Mouse (Mus musculus): ENCODE data around the gene Tma7. TPM values are rescaled to one million over a fixed set of nuclear protein-coding genes. Genes with fewer than 3 reads are reported as not detected.

The Tma7 gene
- polyA plus RNA-seq, 1 experiment from 2014 or later = 480 TPM

- Histone ChIP-seq H3K4me1 (replicated peaks) (peaks cover 39% of the 10 kb centered on the region), H3K9ac (no peak overlapping the region), H3K9me3 (replicated peaks) (no peaks in the 10 kb centered on the region), H3K27ac (no peak overlapping the region), H3K27me3 (no peaks in the 10 kb centered on the region), H3K4me3 (replicated peaks) (no peak overlapping the region), H3K4me2 (no peak overlapping the region), H3K36me3 (peaks cover 17% of the 10 kb centered on the region)
- 85% methylated on average over 9 of the region's 9 CpGs for WGBS (ENCODE audit: insufficient replicate concordance)
- ATAC-seq (ENCODE audit: low read depth) (no peak), DNase-seq (no peak)
Measured at GRCm38 (mm10) chr9:109052490-109053260, 29.7 kb downstream of the Tma7 start.

GRCm38 (mm10) chr9:109051651-109052489 lies 30.5 kb downstream of the Tma7 start:
- Histone ChIP-seq H3K27me3 (no peaks in the 10 kb centered on the region), H3K4me1 (replicated peaks) (peaks cover 37% of the 10 kb centered on the region), H3K27ac (no peak overlapping the region), H3K4me3 (replicated peaks) (no peak overlapping the region), H3K9ac (no peak overlapping the region), H3K4me2 (no peak overlapping the region), H3K36me3 (peaks cover 8% of the 10 kb centered on the region), H3K9me3 (replicated peaks) (no peaks in the 10 kb centered on the region)
- WGBS (ENCODE audit: insufficient replicate concordance) = 72% methylated on average over 10 of the region's 10 CpGs
- ATAC-seq (ENCODE audit: low read depth) = no peak
- DNase-seq = no peak

- Histone ChIP-seq H3K27me3 (no peaks in the 10 kb centered on the region), H3K9me3 (replicated peaks) (no peaks in the 10 kb centered on the region), H3K4me3 (replicated peaks) (no peak overlapping the region), H3K9ac (no peak overlapping the region), H3K27ac (no peak overlapping the region), H3K4me1 (replicated peaks) (peaks cover 34% of the 10 kb centered on the region), H3K4me2 (no peak overlapping the region), H3K36me3 (peaks cover under 1% of the 10 kb centered on the region; the same call in 1 of the 2 replicates)
- DNase-seq = no peak
- no peak for ATAC-seq (ENCODE audit: low read depth)
- WGBS (ENCODE audit: insufficient replicate concordance) = 72% methylated on average over 13 of the region's 13 CpGs
Measured at GRCm38 (mm10) chr9:109051011-109051501, 31.3 kb downstream of the Tma7 start.

- peaks cover 30% of the 10 kb centered on the region for H3K4me1 ChIP-seq (replicated peaks)
- H3K27me3 ChIP-seq = no peaks in the 10 kb centered on the region
- H3K9me3 ChIP-seq (replicated peaks) = no peaks in the 10 kb centered on the region
- ATAC-seq (ENCODE audit: low read depth) = no peak
- WGBS (ENCODE audit: insufficient replicate concordance) = 59% methylated on average over 3 of the region's 3 CpGs
- no peak overlapping the region for H3K4me2 ChIP-seq
- no peak overlapping the region for H3K27ac ChIP-seq
- H3K9ac ChIP-seq = no peak overlapping the region
- no peak overlapping the region for H3K4me3 ChIP-seq (replicated peaks)
- DNase-seq = no peak
- no peaks in the 10 kb centered on the region for H3K36me3 ChIP-seq
Measured at GRCm38 (mm10) chr9:109050674-109050997, 31.8 kb downstream of the Tma7 start.

- ATAC-seq (ENCODE audit: low read depth) = no peak; the same call in 1 of the 2 replicates
Measured at GRCm38 (mm10) chr9:109049996-109050673, 32.3 kb downstream of the Tma7 start.

GRCm38 (mm10) chr9:109049316-109049715 lies 33.1 kb downstream of the Tma7 start:
- Histone ChIP-seq H3K4me1 (replicated peaks) (peaks cover 17% of the 10 kb centered on the region), H3K27ac (no peak overlapping the region), H3K9ac (no peak overlapping the region), H3K4me3 (replicated peaks) (no peak overlapping the region), H3K4me2 (no peak overlapping the region), H3K9me3 (replicated peaks) (no peaks in the 10 kb centered on the region), H3K36me3 (no peaks in the 10 kb centered on the region), H3K27me3 (no peaks in the 10 kb centered on the region)
- DNase-seq (no peak), ATAC-seq (ENCODE audit: low read depth) (no peak)
- WGBS (ENCODE audit: insufficient replicate concordance) = 55% methylated on average over 7 of the region's 7 CpGs

More at GRCm38 (mm10) chr9:109049996-109050673, 32.3 kb downstream of the Tma7 start:
- WGBS (ENCODE audit: insufficient replicate concordance) = 71% methylated on average over 9 of the region's 9 CpGs
- no peaks in the 10 kb centered on the region for H3K9me3 ChIP-seq (replicated peaks)
- no peaks in the 10 kb centered on the region for H3K36me3 ChIP-seq
- no peak overlapping the region for H3K4me3 ChIP-seq (replicated peaks)
- H3K27ac ChIP-seq = no peak overlapping the region
- H3K4me2 ChIP-seq = no peak overlapping the region
- H3K9ac ChIP-seq = no peak overlapping the region; the same call in 1 of the 2 replicates
- DNase-seq = no peak
- no peaks in the 10 kb centered on the region for H3K27me3 ChIP-seq
- H3K4me1 ChIP-seq (replicated peaks) = peaks cover 25% of the 10 kb centered on the region

- peak; percentile 39; the same call in 1 of the 2 replicates for ATAC-seq (ENCODE audit: low read depth)
- peak; percentile 50 for DNase-seq
- no peak overlapping the region for H3K4me2 ChIP-seq
- no peak overlapping the region for H3K27ac ChIP-seq
- H3K9me3 ChIP-seq (replicated peaks) = no peaks in the 10 kb centered on the region
- 39% methylated on average over 5 of the region's 5 CpGs for WGBS (ENCODE audit: insufficient replicate concordance)
- H3K4me3 ChIP-seq (replicated peaks) = no peak overlapping the region
- no peaks in the 10 kb centered on the region for H3K36me3 ChIP-seq
- no peaks in the 10 kb centered on the region for H3K27me3 ChIP-seq
- H3K9ac ChIP-seq = no peak overlapping the region
- H3K4me1 ChIP-seq (replicated peaks) = peaks cover 10% of the 10 kb centered on the region
Measured at GRCm38 (mm10) chr9:109046306-109046705, 36.1 kb downstream of the Tma7 start.

- ATAC-seq (ENCODE audit: low read depth) (no peak), DNase-seq (no peak)
- 72% methylated on average over 7 of the region's 7 CpGs for WGBS (ENCODE audit: insufficient replicate concordance)
- Histone ChIP-seq H3K27ac (no peak overlapping the region), H3K4me1 (replicated peaks) (peaks cover 34% of the 10 kb centered on the region), H3K4me2 (no peak overlapping the region), H3K9me3 (replicated peaks) (no peaks in the 10 kb centered on the region), H3K36me3 (no peaks in the 10 kb centered on the region), H3K4me3 (replicated peaks) (no peak overlapping the region), H3K9ac (no peak overlapping the region), H3K27me3 (peaks cover 19% of the 10 kb centered on the region)
Measured at GRCm38 (mm10) chr9:109041351-109041750, 41.0 kb downstream of the Tma7 start.

- no peak overlapping the region for H3K4me3 ChIP-seq (replicated peaks)
- H3K27ac ChIP-seq = no peak overlapping the region
Measured at GRCm38 (mm10) chr9:109040906-109041305, 41.5 kb downstream of the Tma7 start.

GRCm38 (mm10) chr9:109040216-109040615 lies 42.2 kb downstream of the Tma7 start:
- no peak overlapping the region for H3K4me2 ChIP-seq

More at GRCm38 (mm10) chr9:109040906-109041305, 41.5 kb downstream of the Tma7 start:
- Histone ChIP-seq H3K4me1 (replicated peaks) (peaks cover 34% of the 10 kb centered on the region), H3K36me3 (no peaks in the 10 kb centered on the region), H3K27me3 (peaks cover 19% of the 10 kb centered on the region), H3K9ac (no peak overlapping the region), H3K9me3 (replicated peaks) (no peaks in the 10 kb centered on the region), H3K4me2 (no peak overlapping the region)
- DNase-seq = no peak
- no peak for ATAC-seq (ENCODE audit: low read depth)
- 45% methylated on average over 6 of the region's 6 CpGs for WGBS (ENCODE audit: insufficient replicate concordance)

GRCm38 (mm10) chr9:109039681-109040080 lies 42.7 kb downstream of the Tma7 start:
- H3K36me3 ChIP-seq = no peaks in the 10 kb centered on the region
- H3K27me3 ChIP-seq = peaks cover 19% of the 10 kb centered on the region
- H3K4me3 ChIP-seq (replicated peaks) = no peak overlapping the region
- H3K9me3 ChIP-seq (replicated peaks) = no peaks in the 10 kb centered on the region
- 64% methylated on average over 4 of the region's 4 CpGs for WGBS (ENCODE audit: insufficient replicate concordance)
- DNase-seq = no peak
- peak overlapping the region; percentile 74 for H3K4me2 ChIP-seq
- H3K27ac ChIP-seq = no peak overlapping the region
- H3K4me1 ChIP-seq (replicated peaks) = peaks cover 34% of the 10 kb centered on the region
- no peak for ATAC-seq (ENCODE audit: low read depth)
- H3K9ac ChIP-seq = no peak overlapping the region

More at GRCm38 (mm10) chr9:109040216-109040615, 42.2 kb downstream of the Tma7 start:
- ATAC-seq (ENCODE audit: low read depth) = no peak
- no peaks in the 10 kb centered on the region for H3K36me3 ChIP-seq
- peaks cover 19% of the 10 kb centered on the region for H3K27me3 ChIP-seq
- H3K9ac ChIP-seq = no peak overlapping the region
- no peaks in the 10 kb centered on the region for H3K9me3 ChIP-seq (replicated peaks)
- peaks cover 34% of the 10 kb centered on the region for H3K4me1 ChIP-seq (replicated peaks)
- WGBS (ENCODE audit: insufficient replicate concordance) = 71% methylated on average over 8 of the region's 8 CpGs
- no peak overlapping the region for H3K27ac ChIP-seq
- no peak overlapping the region for H3K4me3 ChIP-seq (replicated peaks)
- DNase-seq = no peak

Measured in liver, embryonic 13.5 days (tissue).